Mouse (Mus musculus) right cerebral cortex, adult 2 months (tissue): ENCODE results near the gene Pnp.
"Not testable (repeated sequence)": the region's sequence is repeated elsewhere in the genome, so short reads cannot be mapped to it uniquely, and the experiment has no call there.

Experiments used
- DNase-seq, 2 experiments: peaks; one replicate each; pipeline ENCODE4 v3.0.0; 2021 to 2022; ENCODE audit warnings: low spot score in 2 of 2

Gene Pnp

GRCm38 (mm10) chr14:50975001-50975400 is 44.1 kb downstream of the Pnp start:
- DNase-seq: no peak

GRCm38 (mm10) chr14:50976674-50977073 is 45.8 kb downstream of the Pnp start:
- peak in 1 of 2 experiments; percentile 23 for DNase-seq

- DNase-seq: not testable (repeated sequence)
These were observed 47.6 kb downstream of the Pnp start for GRCm38 (mm10) chr14:50978451-50978850.

GRCm38 (mm10) chr14:50979631-50980030 is 48.7 kb downstream of the Pnp start:
- DNase-seq: no peak

- DNase-seq: no peak
These were observed 50.3 kb downstream of the Pnp start for GRCm38 (mm10) chr14:50981207-50981606.

GRCm38 (mm10) chr14:50981837-50982236 is 51.0 kb downstream of the Pnp start:
- DNase-seq: no peak

- no peak for DNase-seq
These were observed 56.8 kb downstream of the Pnp start for GRCm38 (mm10) chr14:50987668-50988067.

- no peak for DNase-seq
These were observed 60.2 kb downstream of the Pnp start for GRCm38 (mm10) chr14:50991037-50991436.

GRCm38 (mm10) chr14:50997088-50997487 is 66.2 kb downstream of the Pnp start:
- no peak for DNase-seq

GRCm38 (mm10) chr14:50997999-50998666 is 67.3 kb downstream of the Pnp start:
- DNase-seq: no peak

GRCm38 (mm10) chr14:51007152-51007801 is 76.4 kb downstream of the Pnp start, which contains the start of gene Rnase10:
Gene Rnase10, plus strand, starts transcription at chr14:51007751.
- no peak for DNase-seq

- peak; percentile 18 to 48 for DNase-seq
These were observed 77.2 kb downstream of the Pnp start for GRCm38 (mm10) chr14:51007914-51008713.

GRCm38 (mm10) chr14:51008781-51009180 is 77.9 kb downstream of the Pnp start:
- no peak for DNase-seq

- no peak for DNase-seq
These were observed 78.7 kb downstream of the Pnp start for GRCm38 (mm10) chr14:51009572-51009971.

GRCm38 (mm10) chr14:51014724-51015123 is 83.8 kb downstream of the Pnp start:
- DNase-seq: not testable (repeated sequence)
